Mouse (Mus musculus) midbrain, postnatal 0 days (tissue): Measurements from ENCODE around the gene Rpp14. TPM values are rescaled to one million over a fixed set of nuclear protein-coding genes. Genes with fewer than 3 reads are reported as not detected.

Source experiments
- ATAC-seq: fragments of 200-750 bp; cut with Nextera tagmentation; 2 replicates; pipeline ENCODE4 v1.8.0; 2017; ENCODE audit warnings: moderate number of reproducible peaks, mild to moderate bottlenecking, moderate TSS enrichment, moderate library complexity; ENCODE audit not compliant: low FRiP score
- DNase-seq: peaks from one replicate; pipeline ENCODE4 v3.0.0-alpha.2; 2015; ENCODE audit warnings: low spot score
- H3K27ac ChIP-seq: fragments of 300-500 bp; sonication (generic); 2 replicates; pipeline ENCODE4 v1.5.1; 2014; ENCODE audit warnings: low read depth, mild to moderate bottlenecking, low read length, mixed read lengths
- H3K27me3 ChIP-seq: fragments of 300-500 bp; sonication (generic); 2 replicates; pipeline ENCODE4 v1.6.1; 2014; ENCODE audit warnings: low read length, control low read depth, mixed read lengths; ENCODE audit not compliant: insufficient read depth
- H3K36me3 ChIP-seq: fragments of 300-500 bp; sonication (generic); 2 replicates; pipeline ENCODE4 v1.6.1; 2014; ENCODE audit warnings: low read length, control low read depth, mixed read lengths; ENCODE audit not compliant: insufficient read depth
- H3K4me1 ChIP-seq: fragments of 300-500 bp; sonication (generic); 2 replicates; pipeline ENCODE4 v1.6.1; 2014; ENCODE audit warnings: mild to moderate bottlenecking, control low read depth, antibody characterized with exemption, low read length, mixed read lengths; ENCODE audit not compliant: insufficient read depth
- H3K4me2 ChIP-seq: fragments of 300-500 bp; sonication (generic); 2 replicates; pipeline ENCODE4 v1.6.1; 2014; ENCODE audit warnings: low read depth, mild to moderate bottlenecking, low read length, mixed read lengths; ENCODE audit not compliant: poor library complexity, severe bottlenecking
- H3K4me3 ChIP-seq: fragments of 300-500 bp; sonication (generic); 2 replicates; pipeline ENCODE4 v1.5.1; 2014; ENCODE audit warnings: low read depth, mild to moderate bottlenecking, low read length, moderate library complexity
- H3K9ac ChIP-seq: fragments of 300-500 bp; sonication (generic); replicated peaks from 2 replicates; pipeline ENCODE4 v1.6.1; 2014; ENCODE audit warnings: mild to moderate bottlenecking, low read length, moderate library complexity, mixed read lengths; ENCODE audit not compliant: poor library complexity, severe bottlenecking
- H3K9me3 ChIP-seq: fragments of 300-500 bp; sonication (generic); 2 replicates; pipeline ENCODE4 v1.6.1; 2016; ENCODE audit warnings: low read length, control low read depth
- CTCF ChIP-seq: IDR thresholded peaks from 2 replicates; pipeline ENCODE4 v1.5.1; 2016; ENCODE audit warnings: antibody characterized with exemption, mild to moderate bottlenecking
- WGBS: fragments of 180-500 bp; shearing (Covaris S2); extraction: QIAGEN DNeasy Blood & Tissue Kit; methylation state at CpG from one replicate; pipeline ENCODE4 v1.1.7; 2014; 5-methylcytosine and 5-hydroxymethylcytosine counted together
- polyA plus RNA-seq: library from polyadenylated mRNA; unstranded; fragments of >200 nt; fragmentation: Nextera tagmentation; extraction: Ambion mirVana; gene quantifications from 2 replicates; pipeline ENCODE4 v1.2.1, GENCODE M21; 2015
- total RNA-seq: library from RNA; depleted of rRNA; stranded (reverse); fragments of >200 nt; gene quantifications from 2 replicates; pipeline ENCODE4 v1.2.3, GENCODE M21; 2014

The Rpp14 gene
- total and polyA plus RNA-seq, 2 experiments from 2014 or later: 20.6 to 39.6 TPM

GRCm38 (mm10) chr14:8052661-8053060 is 27.5 kb upstream of the Rpp14 start:
- ATAC-seq: no peak
- over 99% methylated on average over 7 of the region's 7 CpGs for WGBS
- no peak for TF ChIP-seq CTCF
- Histone ChIP-seq H3K4me2 (no peak overlapping the region), H3K9me3 (no peaks in the 10 kb centered on the region), H3K27me3 (no peaks in the 10 kb centered on the region), H3K36me3 (peaks cover 34% of the 10 kb centered on the region), H3K27ac (no peak overlapping the region), H3K4me3 (no peak overlapping the region), H3K4me1 (no peaks in the 10 kb centered on the region), H3K9ac (no peak overlapping the region)
- DNase-seq: no peak

GRCm38 (mm10) chr14:8054310-8055102 is 25.7 kb upstream of the Rpp14 start:
- Histone ChIP-seq H3K4me3 (no peak overlapping the region), H3K36me3 (peaks cover 24% of the 10 kb centered on the region)
- WGBS: 31% methylated on average over 17 of the region's 17 CpGs

GRCm38 (mm10) chr14:8056076-8056475 is 24.1 kb upstream of the Rpp14 start:
- Histone ChIP-seq H3K4me1 (no peaks in the 10 kb centered on the region), H3K27ac (no peak overlapping the region), H3K4me3 (no peak overlapping the region), H3K9ac (no peak overlapping the region), H3K36me3 (peaks cover 10% of the 10 kb centered on the region), H3K9me3 (no peaks in the 10 kb centered on the region), H3K4me2 (no peak overlapping the region), H3K27me3 (no peaks in the 10 kb centered on the region)
- no peak for ATAC-seq
- DNase-seq: no peak
- TF ChIP-seq CTCF: no peak
- WGBS: 93% methylated on average over 5 of the region's 5 CpGs

More at GRCm38 (mm10) chr14:8054310-8055102, 25.7 kb upstream of the Rpp14 start:
- TF ChIP-seq CTCF: no peak
- Histone ChIP-seq H3K27me3 (no peaks in the 10 kb centered on the region), H3K4me1 (no peaks in the 10 kb centered on the region), H3K9ac (no peak overlapping the region), H3K27ac (no peak overlapping the region), H3K9me3 (no peaks in the 10 kb centered on the region), H3K4me2 (no peak overlapping the region)
- DNase-seq (no peak), ATAC-seq (no peak)

- Histone ChIP-seq H3K9me3 (no peaks in the 10 kb centered on the region), H3K4me1 (no peaks in the 10 kb centered on the region), H3K9ac (no peak overlapping the region), H3K27ac (no peak overlapping the region), H3K4me3 (no peak overlapping the region), H3K27me3 (no peaks in the 10 kb centered on the region), H3K36me3 (no peaks in the 10 kb centered on the region; the same call in 1 of the 2 replicates), H3K4me2 (no peak overlapping the region)
- DNase-seq (no peak), ATAC-seq (no peak)
- TF ChIP-seq CTCF: no peak
- WGBS: 93% methylated on average over 7 of the region's 7 CpGs
Observed at GRCm38 (mm10) chr14:8059938-8060337, 20.2 kb upstream of the Rpp14 start.

- no peaks in the 10 kb centered on the region for H3K36me3 ChIP-seq
- H3K4me2 ChIP-seq: no peak overlapping the region
- ATAC-seq (0 out of 2 replicates have a peak, but pooled peaks have one; percentile 15), DNase-seq (no peak)
- no peaks in the 10 kb centered on the region for H3K4me1 ChIP-seq
- H3K27me3 ChIP-seq: no peaks in the 10 kb centered on the region
- no peaks in the 10 kb centered on the region for H3K9me3 ChIP-seq
- 35% methylated on average over 3 of the region's 3 CpGs for WGBS
- no peak overlapping the region for H3K9ac ChIP-seq
- 0 out of 2 replicates have a peak overlapping the region, but pooled peaks have one; percentile 63 for H3K27ac ChIP-seq
- no peak for TF ChIP-seq CTCF
- no peak overlapping the region for H3K4me3 ChIP-seq
Observed at GRCm38 (mm10) chr14:8062076-8062475, 18.1 kb upstream of the Rpp14 start.

GRCm38 (mm10) chr14:8062537-8063301 is 17.4 kb upstream of the Rpp14 start:
- H3K4me2 ChIP-seq: no peak overlapping the region
- H3K4me3 ChIP-seq: no peak overlapping the region
- ATAC-seq (peak; percentile 63; the same call in 1 of the 2 replicates), DNase-seq (peak; percentile 34)
- H3K27me3 ChIP-seq: no peaks in the 10 kb centered on the region
- WGBS: 54% methylated on average over 3 of the region's 3 CpGs
- no peak overlapping the region for H3K9ac ChIP-seq
- no peaks in the 10 kb centered on the region for H3K4me1 ChIP-seq
- no peaks in the 10 kb centered on the region for H3K9me3 ChIP-seq
- TF ChIP-seq CTCF: no peak
- no peaks in the 10 kb centered on the region for H3K36me3 ChIP-seq
- H3K27ac ChIP-seq: peak overlapping the region; percentile 63
